Comparison of ENCODE assay signal across 8 mouse cellular contexts in the genomic region with DNA sequence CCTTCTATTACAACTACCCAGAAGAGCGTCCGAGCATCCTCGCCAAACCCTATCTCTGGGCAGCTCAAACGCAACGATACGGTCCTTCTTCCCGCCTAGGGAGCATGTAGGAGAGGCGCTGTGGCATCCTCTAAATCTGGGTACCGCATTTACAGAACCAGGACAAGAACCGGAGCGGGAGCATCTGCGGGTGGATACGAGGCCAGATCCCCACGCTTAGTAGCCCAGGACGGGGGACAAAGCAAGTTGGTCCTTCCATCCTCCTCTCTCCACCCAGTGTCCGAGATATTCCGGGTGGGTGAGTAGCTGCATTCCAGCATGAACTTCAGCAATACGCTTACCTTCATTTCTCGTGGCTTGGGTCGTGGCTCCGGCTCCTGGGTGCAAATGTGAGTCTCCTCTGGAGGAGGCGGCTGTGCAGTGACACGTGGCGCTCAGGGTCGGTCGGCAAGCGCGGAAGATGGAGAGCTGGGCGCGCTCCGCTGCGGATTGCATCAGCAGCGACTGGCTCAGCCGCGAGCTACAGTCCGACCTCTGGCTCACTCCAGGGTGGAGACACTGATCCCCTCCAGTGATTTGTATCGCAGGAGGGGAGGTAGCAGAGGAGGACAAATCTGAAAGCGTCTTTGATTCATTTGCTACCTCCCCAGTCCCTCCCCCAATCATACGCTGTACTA. TPM values are rescaled to one million over a fixed set of nuclear protein-coding genes. Genes with fewer than 3 reads are reported as not detected.
DNase-seq lines count a peak whose midpoint lies in the region; ATAC-seq lines count a peak whose summit lies in the region.

A gene (minus strand): TSS at position 637 of the 677 bp plus-strand sequence.

- H3K27ac ChIP-seq in embryonic facial prominence, embryonic 15.5 days (replicated peaks) = no peak within 1 kb of the TSS
- H3K27ac ChIP-seq in hindbrain, embryonic 15.5 days (replicated peaks) = 0 out of 2 replicates have a peak within 1 kb of the TSS, but pooled peaks have one; percentile 3
- no peak within 1 kb of the TSS for H3K27ac ChIP-seq in limb, embryonic 11.5 days (replicated peaks; ENCODE audit: low read depth, low read length)

- peak within 1 kb of the TSS; percentile 42 for H3K4me3 ChIP-seq in embryonic facial prominence, embryonic 15.5 days (replicated peaks)
- peak within 1 kb of the TSS; percentile 50 for H3K4me3 ChIP-seq in hindbrain, embryonic 15.5 days
- peak within 1 kb of the TSS; percentile 52 for H3K4me3 ChIP-seq in limb, embryonic 11.5 days (ENCODE audit: low read depth, low read length)

- no peak within 1 kb of the TSS for H3K9ac ChIP-seq in embryonic facial prominence, embryonic 15.5 days
- H3K9ac ChIP-seq in hindbrain, embryonic 15.5 days = peak within 1 kb of the TSS; percentile 57
- H3K9ac ChIP-seq in limb, embryonic 11.5 days (ENCODE audit: low read length) = peak within 1 kb of the TSS; percentile 79

- peaks cover 16% of the 10 kb centered on the region for H3K27me3 ChIP-seq in embryonic facial prominence, embryonic 15.5 days
- no peaks in the 10 kb centered on the region for H3K27me3 ChIP-seq in hindbrain, embryonic 15.5 days
- no peaks in the 10 kb centered on the region for H3K27me3 ChIP-seq in limb, embryonic 11.5 days (ENCODE audit: control insufficient read depth, insufficient read depth, low read length)

- peaks cover 12% of the 10 kb centered on the region for H3K4me1 ChIP-seq in embryonic facial prominence, embryonic 15.5 days
- H3K4me1 ChIP-seq in hindbrain, embryonic 15.5 days (replicated peaks) = peaks cover 16% of the 10 kb centered on the region
- H3K4me1 ChIP-seq in limb, embryonic 11.5 days (ENCODE audit: control insufficient read depth, insufficient read depth, low read length) = no peaks in the 10 kb centered on the region

- whole genome bisulfite sequencing in embryonic facial prominence, embryonic 15.5 days = under 1% methylated on average over 39 of the region's 39 CpGs
- under 1% methylated on average over 39 of the region's 39 CpGs for WGBS in hindbrain, embryonic 15.5 days
- WGBS in limb, embryonic 11.5 days = under 1% methylated on average over 39 of the region's 39 CpGs

- ATAC-seq in embryonic facial prominence, embryonic 15.5 days (ENCODE audit: insufficient number of reproducible peaks, low FRiP score, low TSS enrichment, low read depth) = peak; percentile 48
- peak; percentile 74 for ATAC-seq in hindbrain, embryonic 15.5 days (ENCODE audit: low FRiP score, low read depth)
- ATAC-seq in limb, embryonic 11.5 days (ENCODE audit: insufficient number of reproducible peaks, low FRiP score, low TSS enrichment, low read depth) = 0 out of 2 replicates have a peak, but pooled peaks have one; percentile 57
- ATAC-seq in erythroblast, adult 5-6 weeks (replicated peaks; ENCODE audit: low FRiP score, poor library complexity, severe bottlenecking) = no peak

- H3K9me3 ChIP-seq in embryonic facial prominence, embryonic 15.5 days (replicated peaks) = no peaks in the 10 kb centered on the region
- H3K9me3 ChIP-seq in hindbrain, embryonic 15.5 days = no peaks in the 10 kb centered on the region
- no peaks in the 10 kb centered on the region for H3K9me3 ChIP-seq in limb, embryonic 11.5 days (ENCODE audit: control insufficient read depth, low read length)

- no peaks in the 10 kb centered on the region for H3K36me3 ChIP-seq in embryonic facial prominence, embryonic 15.5 days
- H3K36me3 ChIP-seq in hindbrain, embryonic 15.5 days = no peaks in the 10 kb centered on the region
- no peaks in the 10 kb centered on the region for H3K36me3 ChIP-seq in limb, embryonic 11.5 days (ENCODE audit: control insufficient read depth, insufficient read depth, low read length)

- peak; percentile 43 for DNase-seq in ovary, postnatal 36 days (ENCODE audit: low spot score)
- no peak for DNase-seq in ovary, postnatal 10 days (ENCODE audit: low spot score)
- DNase-seq in adrenal gland, adult 18-20 months (ENCODE audit: low spot score in 2 of 2) = no peak
- DNase-seq in limb, embryonic 11.5 days (ENCODE audit: low spot score) = peak; percentile 83
- DNase-seq in neural tube, embryonic 10.5 days (ENCODE audit: extremely low spot score, low spot score) = peak; percentile 81

- peak within 1 kb of the TSS; percentile 89 for H3K4me2 ChIP-seq in embryonic facial prominence, embryonic 15.5 days (replicated peaks)
- peak within 1 kb of the TSS; percentile 99 for H3K4me2 ChIP-seq in hindbrain, embryonic 15.5 days
- H3K4me2 ChIP-seq in limb, embryonic 11.5 days (ENCODE audit: low read depth, severe bottlenecking) = peak within 1 kb of the TSS; percentile 93

RNA-seq across cellular contexts. Expression of the gene that starts here (rescaled TPM):
- total RNA-seq in adrenal gland, adult 18-20 months (2021) = 10 to 100 TPM; 20.2 to 36.8 TPM
- 22.7 and 25.1 TPM in 2 replicates for polyA plus RNA-seq in embryonic facial prominence, embryonic 15.5 days (2015; fragmentation: Nextera tagmentation; extraction: Ambion mirVana)
- 95.7 and 101 TPM in 2 replicates for polyA plus RNA-seq in hindbrain, embryonic 15.5 days (2015; fragmentation: Nextera tagmentation; extraction: Ambion mirVana)
- polyA plus RNA-seq in limb, embryonic 11.5 days (2014; fragmentation: Nextera tagmentation; extraction: Ambion mirVana) = 54.0 and 54.7 TPM in 2 replicates
- not detected in 2 replicates for total RNA-seq in erythroblast, adult 5-6 weeks (2015; ENCODE audit: low replicate concordance)
- not detected in 2 replicates for total RNA-seq in erythroblast, adult 5-6 weeks (2017; ENCODE audit: low replicate concordance)

Comparison
In these comparisons a context has a peak if more than half of its experiments do, and no peak if none do; other contexts are left out.
1. RNA of the gene that starts here (total RNA-seq): 20.2 to 36.8 TPM in adrenal gland, adult 18-20 months; not detected in erythroblast, adult 5-6 weeks; every median in the first group is over 10 times any median in the second.
2. DNase-seq: peak in ovary, postnatal 36 days (single experiment), limb, embryonic 11.5 days (single experiment) and neural tube, embryonic 10.5 days (single experiment); none in ovary, postnatal 10 days (single experiment) and adrenal gland, adult 18-20 months (0 of 2).
3. Peak in every context shown above with its lines, with median percentiles within 50 percentile points of each other: H3K4me2 ChIP-seq and H3K4me3 ChIP-seq.